Mouse (Mus musculus) stomach, embryonic 14.5 days (tissue): ENCODE results near the gene Rasal1. TPM values are rescaled to one million over a fixed set of nuclear protein-coding genes. Genes with fewer than 3 reads are reported as not detected.

Experiments
- ATAC-seq: fragments of 200-750 bp; cut with Nextera tagmentation; 2 replicates; pipeline ENCODE4 v1.8.0; 2017; ENCODE audit warnings: low read depth, moderate TSS enrichment; ENCODE audit not compliant: insufficient number of reproducible peaks, insufficient read depth, low FRiP score
- H3K27ac ChIP-seq: fragments of 300-500 bp; sonication (generic); 2 replicates; pipeline ENCODE4 v1.5.1; 2014; ENCODE audit warnings: mild to moderate bottlenecking, low read length, moderate library complexity, mixed read lengths
- H3K27me3 ChIP-seq: fragments of 300-500 bp; sonication (generic); 2 replicates; pipeline ENCODE4 v1.6.1; 2014; ENCODE audit warnings: low read length, control low read depth, mixed read lengths; ENCODE audit not compliant: control insufficient read depth, insufficient read depth
- H3K36me3 ChIP-seq: fragments of 300-500 bp; sonication (generic); 2 replicates; pipeline ENCODE4 v1.6.1; 2014; ENCODE audit warnings: mild to moderate bottlenecking, control low read depth, low read length, moderate library complexity, mixed read lengths; ENCODE audit not compliant: control insufficient read depth, insufficient read depth
- H3K4me1 ChIP-seq: fragments of 300-500 bp; sonication (generic); 2 replicates; pipeline ENCODE4 v1.6.1; 2014; ENCODE audit warnings: low read length, control low read depth, mixed read lengths; ENCODE audit not compliant: control insufficient read depth, insufficient read depth
- H3K4me2 ChIP-seq: fragments of 300-500 bp; sonication (generic); replicated peaks from 2 replicates; pipeline ENCODE4 v1.6.1; 2014; ENCODE audit warnings: low read depth, low read length, control low read depth
- H3K4me3 ChIP-seq: fragments of 300-500 bp; sonication (generic); 2 replicates; pipeline ENCODE4 v1.5.1; 2014; ENCODE audit warnings: low read depth, low read length, control low read depth
- H3K9ac ChIP-seq: fragments of 300-500 bp; sonication (generic); replicated peaks from 2 replicates; pipeline ENCODE4 v1.6.1; 2014; ENCODE audit warnings: low read depth, mild to moderate bottlenecking, control low read depth, low read length, moderate library complexity, mixed read lengths
- H3K9me3 ChIP-seq: fragments of 300-500 bp; sonication (generic); 2 replicates; pipeline ENCODE4 v1.6.1; 2016; ENCODE audit warnings: low read depth, low read length, control low read depth; ENCODE audit not compliant: control insufficient read depth
- WGBS: fragments of 180-500 bp; shearing (Covaris S2); extraction: QIAGEN DNeasy Blood & Tissue Kit; methylation state at CpG from one replicate; pipeline ENCODE4 v1.1.7; 2014; 5-methylcytosine and 5-hydroxymethylcytosine counted together
- polyA plus RNA-seq: library from polyadenylated mRNA; unstranded; fragments of >200 nt; fragmentation: Nextera tagmentation; extraction: Ambion mirVana; gene quantifications from 2 replicates; pipeline ENCODE4 v1.2.1, GENCODE M21; 2014

The Rasal1 gene
- polyA plus RNA-seq, 1 experiment from 2014 or later, result 0.07 TPM

DNA sequence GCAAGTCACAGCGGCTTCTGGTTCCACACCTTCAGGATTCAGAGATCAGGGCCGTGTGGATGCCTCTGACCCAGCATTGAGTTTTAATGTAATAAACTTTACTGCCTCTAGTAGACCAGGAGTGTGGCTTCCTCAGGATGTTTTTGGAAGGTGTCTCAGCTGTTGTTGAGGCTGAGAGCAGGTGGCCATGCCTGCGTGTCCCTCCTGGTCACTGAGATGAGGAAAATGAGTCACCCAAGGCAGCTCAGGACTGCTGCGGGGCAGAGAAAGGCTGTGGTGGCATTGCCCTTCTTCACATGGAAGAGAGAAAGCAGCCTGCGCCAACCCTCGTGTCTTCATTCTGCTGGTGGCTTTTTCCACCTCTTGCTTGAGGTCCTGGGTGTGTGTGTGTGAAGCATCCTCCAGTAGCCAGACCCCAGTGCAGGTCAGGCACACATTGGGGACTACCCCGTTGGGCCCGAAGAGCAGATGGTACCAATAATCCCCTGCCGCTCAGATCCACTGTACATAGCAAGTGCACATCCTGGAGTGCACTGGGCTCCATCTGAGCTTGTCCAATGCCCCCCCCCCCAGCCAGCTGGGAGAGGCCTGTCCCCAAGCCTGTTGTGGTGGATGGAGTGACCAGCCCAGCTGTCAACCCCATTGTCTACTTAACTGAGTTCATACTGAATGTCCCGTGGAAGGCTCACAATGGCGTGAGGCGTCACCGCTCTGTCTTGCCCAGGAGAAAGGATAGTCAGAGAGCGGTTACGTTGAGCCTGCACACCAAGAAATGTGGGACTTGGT, 20.9 kb upstream of the Rasal1 start:
- no peak for ATAC-seq

DNA sequence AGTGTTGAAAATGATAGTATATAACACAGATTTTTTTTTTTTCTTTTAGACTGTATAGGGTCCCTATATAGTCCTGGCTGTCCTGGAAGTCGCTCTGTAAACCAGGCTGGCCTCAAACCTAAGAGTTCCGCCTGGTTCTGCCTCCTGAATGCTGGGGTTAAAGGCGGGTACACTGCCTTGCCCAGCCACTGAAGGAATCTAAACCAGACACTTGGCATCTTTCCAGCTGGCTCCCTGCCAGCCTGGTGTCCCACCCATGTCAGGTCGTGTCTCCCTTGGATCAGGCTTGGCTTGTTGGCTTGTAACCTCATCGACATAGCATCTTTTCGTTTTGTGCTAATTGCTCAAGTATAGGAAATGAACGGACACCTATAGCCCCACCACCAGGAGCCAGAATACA, 20.0 kb upstream of the Rasal1 start:
- Histone ChIP-seq H3K9ac (no peak overlapping the region), H3K4me1 (no peaks in the 10 kb centered on the region), H3K4me3 (no peak overlapping the region), H3K27me3 (no peaks in the 10 kb centered on the region), H3K9me3 (no peaks in the 10 kb centered on the region), H3K27ac (no peak overlapping the region), H3K4me2 (no peak overlapping the region), H3K36me3 (peaks cover 35% of the 10 kb centered on the region)
- WGBS, result 61% methylated on average over 7 of the region's 7 CpGs
- 0 out of 2 replicates have a peak, but pooled peaks have one; percentile 8 for ATAC-seq

More for the DNA sequence above, 20.9 kb upstream of the Rasal1 start:
- Histone ChIP-seq H3K27me3 (no peaks in the 10 kb centered on the region), H3K9me3 (no peaks in the 10 kb centered on the region), H3K36me3 (peaks cover 43% of the 10 kb centered on the region), H3K4me1 (no peaks in the 10 kb centered on the region), H3K4me2 (no peak overlapping the region), H3K4me3 (no peak overlapping the region), H3K9ac (no peak overlapping the region), H3K27ac (no peak overlapping the region)
- WGBS, result 91% methylated on average over 15 of the region's 15 CpGs

DNA sequence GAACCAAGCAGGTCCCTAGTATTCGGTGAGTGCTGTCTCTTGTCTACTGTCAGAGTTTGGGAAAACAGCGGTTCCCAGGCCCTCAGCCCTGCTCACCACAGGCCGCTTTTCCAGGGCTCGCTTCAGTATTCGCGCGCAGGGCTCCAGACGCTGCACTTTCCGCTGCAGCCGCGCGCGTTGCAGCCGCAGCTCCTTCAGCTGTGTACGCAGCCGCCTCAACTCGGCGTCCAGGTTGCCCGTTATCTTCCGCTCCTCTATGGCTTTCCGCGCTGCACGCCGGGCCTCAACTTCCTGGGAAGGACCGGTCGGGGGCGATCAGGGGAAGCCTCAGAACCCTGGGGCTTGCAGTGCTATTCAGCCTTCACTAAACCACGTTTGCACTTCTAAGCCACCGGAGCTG, 17.5 kb upstream of the Rasal1 start:
- Histone ChIP-seq H3K4me1 (no peaks in the 10 kb centered on the region), H3K4me2 (peak overlapping the region; percentile 22; the same call in 1 of the 2 replicates), H3K9me3 (no peaks in the 10 kb centered on the region), H3K27me3 (no peaks in the 10 kb centered on the region), H3K4me3 (no peak overlapping the region), H3K36me3 (peaks cover 13% of the 10 kb centered on the region; the same call in 1 of the 2 replicates), H3K27ac (no peak overlapping the region), H3K9ac (no peak overlapping the region)
- WGBS, result 7% methylated on average over 29 of the region's 29 CpGs
- ATAC-seq, result no peak

DNA sequence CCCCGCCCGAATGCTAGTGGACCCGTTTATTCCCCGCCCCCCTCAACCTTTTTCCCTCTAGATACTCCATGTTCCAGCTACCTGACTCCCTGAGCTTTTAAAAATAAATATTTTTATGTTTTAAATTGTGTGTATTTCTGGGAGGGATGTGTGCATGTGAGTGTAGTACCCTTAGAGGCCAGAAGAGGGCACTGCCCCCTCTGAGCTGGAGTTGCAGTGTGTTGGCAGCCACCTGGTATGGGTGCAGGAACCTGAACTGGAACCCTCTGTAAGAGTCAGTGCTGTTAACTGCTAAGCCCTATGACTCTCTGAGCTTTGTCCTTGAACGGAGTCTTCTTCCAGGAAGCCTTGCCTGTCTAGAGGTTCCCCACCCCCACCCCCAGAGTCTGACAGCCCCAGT, 16.7 kb upstream of the Rasal1 start:
- Histone ChIP-seq H3K9me3 (no peaks in the 10 kb centered on the region), H3K4me2 (no peak overlapping the region), H3K9ac (no peak overlapping the region), H3K4me1 (no peaks in the 10 kb centered on the region), H3K27me3 (no peaks in the 10 kb centered on the region), H3K4me3 (no peak overlapping the region), H3K27ac (no peak overlapping the region), H3K36me3 (peaks cover 9% of the 10 kb centered on the region; the same call in 1 of the 2 replicates)
- 81% methylated on average over 5 of the region's 5 CpGs for WGBS
- ATAC-seq, result no peak

DNA sequence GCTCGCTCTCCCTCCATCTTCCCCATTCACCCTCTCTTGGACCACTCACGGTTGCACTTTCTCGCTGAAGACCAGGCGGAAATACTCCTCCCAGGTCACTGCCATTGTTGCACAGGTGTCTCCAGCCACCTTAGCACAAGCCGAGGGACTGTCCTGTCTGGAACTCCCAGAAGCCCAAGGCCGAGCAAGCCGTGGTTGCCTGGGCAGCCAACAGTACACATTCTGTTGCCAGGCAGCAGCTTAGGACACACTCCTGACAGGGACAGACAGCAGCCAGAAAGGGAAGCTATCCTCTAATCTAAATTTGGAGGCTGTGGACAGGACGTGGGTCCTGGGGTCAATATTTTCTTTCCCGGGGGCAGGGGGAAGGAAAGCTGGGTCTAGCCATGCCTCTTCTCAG, 14.5 kb upstream of the Rasal1 start, which contains the start of gene Cfap73:
TSS of gene Cfap73 (minus strand) at position 105 of the 400 bp plus-strand sequence.
- 49% methylated on average over 9 of the region's 9 CpGs for WGBS
- H3K27me3 ChIP-seq, result no peaks in the 10 kb centered on the region
- H3K27ac ChIP-seq, result no peak within 1 kb of the TSS
- ATAC-seq, result no peak
- H3K4me3 ChIP-seq, result no peak within 1 kb of the TSS
- no peak within 1 kb of the TSS for H3K9ac ChIP-seq
- no peaks in the 10 kb centered on the region for H3K9me3 ChIP-seq
- no peak within 1 kb of the TSS for H3K4me2 ChIP-seq
- H3K36me3 ChIP-seq, result no peaks in the 10 kb centered on the region
- H3K4me1 ChIP-seq, result no peaks in the 10 kb centered on the region

DNA sequence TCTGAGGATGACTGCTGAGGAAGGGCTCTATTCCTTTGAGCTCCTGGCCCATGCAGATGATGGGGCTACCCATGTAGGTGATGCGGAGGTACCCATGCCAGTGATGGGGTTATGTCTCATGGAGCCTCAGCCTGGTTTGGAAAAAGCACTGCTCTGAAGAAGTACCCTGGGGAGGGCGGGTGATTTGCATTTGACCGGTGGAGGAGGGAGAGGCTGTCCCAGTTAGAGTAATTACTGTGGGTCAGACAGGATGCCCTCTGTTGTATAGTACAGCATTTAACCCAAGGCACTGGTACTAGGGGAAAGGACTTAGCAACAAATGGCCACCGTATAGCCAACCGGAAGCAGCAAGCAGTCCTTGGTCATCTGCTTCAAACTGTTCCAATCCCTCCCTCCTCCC, 13.8 kb upstream of the Rasal1 start:
- H3K27ac ChIP-seq, result no peak overlapping the region
- 26% methylated on average over 5 of the region's 5 CpGs for WGBS
- H3K9ac ChIP-seq, result no peak overlapping the region
- H3K4me2 ChIP-seq, result no peak overlapping the region
- H3K27me3 ChIP-seq, result no peaks in the 10 kb centered on the region
- H3K36me3 ChIP-seq, result no peaks in the 10 kb centered on the region
- no peaks in the 10 kb centered on the region for H3K9me3 ChIP-seq
- no peak for ATAC-seq
- no peak overlapping the region for H3K4me3 ChIP-seq
- no peaks in the 10 kb centered on the region for H3K4me1 ChIP-seq

DNA sequence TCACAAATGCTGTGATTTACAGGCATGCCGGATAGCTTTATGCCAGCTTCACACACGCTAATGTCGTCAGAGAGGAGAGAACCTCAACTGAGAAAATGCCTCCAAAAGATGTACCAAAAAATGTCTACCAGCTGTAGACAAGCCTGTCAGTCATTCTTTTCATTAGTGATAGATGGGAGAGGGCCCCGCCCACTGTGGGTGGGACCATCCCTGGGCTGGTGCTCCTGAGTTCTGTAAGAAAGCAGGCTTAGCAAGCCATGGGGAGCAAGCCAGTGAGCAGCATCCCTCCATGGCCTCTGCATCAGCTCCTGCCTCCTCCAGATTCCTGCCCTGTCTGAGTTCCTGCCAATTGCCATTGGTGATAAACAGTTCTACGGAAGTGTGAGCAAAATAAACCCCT, 13.0 kb upstream of the Rasal1 start:
- H3K9ac ChIP-seq, result no peak overlapping the region
- no peak overlapping the region for H3K27ac ChIP-seq
- 79% methylated on average over 5 of the region's 5 CpGs for WGBS

DNA sequence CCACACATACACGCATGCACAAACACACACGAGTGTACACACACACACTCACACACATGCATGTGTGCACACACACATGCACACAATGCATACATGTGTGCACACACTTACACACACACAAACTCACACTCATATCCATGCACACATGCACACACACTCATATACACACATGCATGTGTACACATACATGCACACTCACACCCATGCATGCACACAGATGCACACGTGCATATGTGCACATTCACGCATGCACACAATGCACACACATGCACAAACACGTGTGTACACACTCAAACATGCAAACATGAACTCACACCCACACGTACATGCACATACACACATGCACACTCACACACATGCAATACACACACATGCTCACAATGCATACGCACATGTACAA, 8.5 kb upstream of the Rasal1 start:
- Histone ChIP-seq H3K9ac (no peak overlapping the region), H3K4me1 (no peaks in the 10 kb centered on the region), H3K9me3 (no peaks in the 10 kb centered on the region), H3K4me2 (no peak overlapping the region), H3K4me3 (no peak overlapping the region), H3K27ac (no peak overlapping the region), H3K36me3 (no peaks in the 10 kb centered on the region), H3K27me3 (no peaks in the 10 kb centered on the region)
- ATAC-seq, result no peak
- 89% methylated on average over 7 of the region's 7 CpGs for WGBS

More for the DNA sequence above, 13.0 kb upstream of the Rasal1 start:
- Histone ChIP-seq H3K4me3 (no peak overlapping the region), H3K36me3 (no peaks in the 10 kb centered on the region), H3K4me2 (no peak overlapping the region), H3K4me1 (no peaks in the 10 kb centered on the region), H3K27me3 (no peaks in the 10 kb centered on the region), H3K9me3 (no peaks in the 10 kb centered on the region)
- ATAC-seq, result no peak
